Comparison of ENCODE assay signal across 28 mouse cellular contexts in the genomic region with DNA sequence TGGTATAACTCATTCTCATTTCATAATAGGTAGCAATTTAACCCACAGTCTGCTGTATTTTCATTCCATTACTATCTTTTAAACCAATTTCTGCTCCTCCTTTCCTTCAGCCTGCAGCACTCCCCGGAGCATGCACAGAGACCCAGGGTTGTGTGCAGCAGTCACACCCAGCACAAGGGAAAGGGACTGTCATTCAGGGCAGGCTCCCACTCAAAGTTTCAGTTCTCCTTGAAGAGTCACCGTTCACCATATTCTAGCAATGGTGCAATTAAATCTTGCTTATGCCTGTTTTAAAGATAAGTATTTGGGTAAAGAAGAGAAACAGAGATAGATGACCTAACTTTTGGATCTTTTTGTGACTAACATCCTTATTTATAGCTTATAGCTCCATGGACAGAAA. TPM values are rescaled to one million over a fixed set of nuclear protein-coding genes. Genes with fewer than 3 reads are reported as not detected.
A peak's percentile ranks its signal among the peaks of the same experiment; 100 is the strongest.
DNase-seq lines count a peak whose midpoint lies in the region; ATAC-seq and TF ChIP-seq lines count a peak whose summit lies in the region.
"Had no signal": no experiment of that assay in that cellular context is flagged by ENCODE, and none has a peak within 500 bp of the region (broad histone marks: within the 10 kb centered on the region; RNA-seq: fewer than 3 reads in every experiment).

No protein-coding gene starts in this region.

- H3K4me3 ChIP-seq in CH12.LX (replicated peaks in 1 of 3; ENCODE audit: low read depth in 2 of 3, low read length in 2 of 3, poor library complexity in 1 of 3), result no peak overlapping the region
- H3K4me3 ChIP-seq: forebrain, embryonic 10.5 days; forebrain, embryonic 13.5 days; heart, adult 2 months; heart, embryonic 10.5 days; heart, embryonic 13.5 days had no signal

- no peak overlapping the region for H3K9ac ChIP-seq in CH12.LX (ENCODE audit: insufficient read depth, low read depth)
- H3K9ac ChIP-seq: forebrain, embryonic 13.5 days; heart, embryonic 13.5 days; hindbrain, embryonic 14.5 days had no signal

- peak; percentile 66 for TF ChIP-seq EP300 in CH12.LX (IDR thresholded peaks at IDR 0.05; ENCODE audit: low read length)

- peak overlapping the region; percentile 72 for H3K4me2 ChIP-seq in CH12.LX (ENCODE audit: insufficient read depth, low read depth, poor library complexity, severe bottlenecking)
- H3K4me2 ChIP-seq: forebrain, embryonic 13.5 days; heart, embryonic 13.5 days; hindbrain, embryonic 14.5 days had no signal

- H3K9me3 ChIP-seq in CH12.LX (replicated peaks; ENCODE audit: low read length), result no peaks in the 10 kb centered on the region
- H3K9me3 ChIP-seq: forebrain, embryonic 10.5 days; forebrain, embryonic 13.5 days; heart, embryonic 10.5 days; heart, embryonic 13.5 days had no signal

- peak; percentile 94 for ATAC-seq in megakaryocyte, adult 5-6 weeks (ENCODE audit: poor library complexity, severe bottlenecking)
- 0 out of 2 replicates have a peak, but pooled peaks have one; percentile 43 for ATAC-seq in monocyte, adult 5-6 weeks (replicated peaks; ENCODE audit: insufficient number of reproducible peaks, low FRiP score, low TSS enrichment, poor library complexity, severe bottlenecking)
- no peak for ATAC-seq in cerebellum, adult (ENCODE audit: insufficient number of reproducible peaks, low FRiP score, low TSS enrichment)
- ATAC-seq: CD4-positive, CD25-positive, alpha-beta regulatory T cell, adult 4 months; forebrain, embryonic 13.5 days; forebrain, embryonic 16.5 days; hindbrain, postnatal 0 days; inflammation-experienced regulatory T-cells, adult 6 months had no signal

- H3K79me2 ChIP-seq in CH12.LX (replicated peaks; ENCODE audit: control insufficient read depth, extremely low read depth, insufficient read depth, poor library complexity, severe bottlenecking), result peaks cover 7% of the 10 kb centered on the region

- peaks cover 25 to 48% of the 10 kb centered on the region in 2 experiments for H3K36me3 ChIP-seq in CH12.LX (replicated peaks in 1 of 2; ENCODE audit: control insufficient read depth in 1 of 2, insufficient read depth in 1 of 2, low read length in 1 of 2)

- TF ChIP-seq POLR2A in CH12.LX (IDR thresholded peaks at IDR 0.05; ENCODE audit: low read depth, low read length), result no peak

- TF ChIP-seq RAD21 in CH12.LX (IDR thresholded peaks at IDR 0.05; ENCODE audit: low read depth, low read length), result no peak

- peak; percentile 3 for DNase-seq in lung, postnatal 36 days
- no peak for DNase-seq in lung, postnatal 4 days
- peak; percentile 78 for DNase-seq in CH12.LX (ENCODE audit: extremely low read depth)
- no peak for DNase-seq in cerebellum, adult 11-12 months
- DNase-seq in layer of hippocampus, postnatal 25 days (ENCODE audit: extremely low spot score in 1 of 2, low spot score in 1 of 2), result no peak
- DNase-seq: adrenal gland, postnatal 10 days; adrenal gland, postnatal 36 days; cerebellum, adult 11 months; cerebellum, adult 8-10 months; cerebellum, postnatal 10 days; cerebellum, postnatal 36 days; embryo, embryonic 11 days; gastrocnemius, postnatal 25 days; heart, adult 2 months; heart, postnatal 14 days; heart, postnatal 4 days had no signal

- dilution Hi-C loops in CH12.LX (cut with MboI; ENCODE audit: extremely low pct_ligation_motif_present, extremely low pct_unique_long_range_greater_than_20kb, low sequenced_read_pairs), result no loop called here

- no peak for TF ChIP-seq CTCF in CH12.LX (conservative IDR thresholded peaks at IDR 0.05 in 1 of 2, IDR thresholded peaks at IDR 0.05 in 1 of 2; ENCODE audit: low read depth in 2 of 2, low read length in 2 of 2)

- peak overlapping the region; percentile 83 for H3K27ac ChIP-seq in CH12.LX (ENCODE audit: insufficient read depth, low read depth)
- H3K27ac ChIP-seq: forebrain, embryonic 10.5 days; forebrain, embryonic 13.5 days; heart, adult 2 months; heart, embryonic 10.5 days; heart, embryonic 13.5 days; hindbrain, embryonic 14.5 days; hindbrain, postnatal 0 days had no signal

- in situ Hi-C loops in CH12.LX (cut with MboI; ENCODE audit: low pct_ligation_motif_present, low pct_unique_long_range_greater_than_20kb, low sequenced_read_pairs), result no loop called here

- H3K4me1 ChIP-seq in CH12.LX (ENCODE audit: control insufficient read depth in 1 of 2, insufficient read depth in 2 of 2), result peaks cover 7 to 53% of the 10 kb centered on the region in 2 experiments
- H3K4me1 ChIP-seq: forebrain, embryonic 10.5 days; forebrain, embryonic 13.5 days; heart, embryonic 10.5 days had no signal

- H3K27me3 ChIP-seq in CH12.LX (replicated peaks), result no peaks in the 10 kb centered on the region
- H3K27me3 ChIP-seq: forebrain, embryonic 13.5 days; heart, embryonic 13.5 days had no signal

TF ChIP-seq in CH12.LX, 34 proteins besides CTCF, POLR2A, EP300 and RAD21:
- TF ChIP-seq MYC (IDR thresholded peaks at IDR 0.05; ENCODE audit: low read depth, low read length), result 0 out of 2 replicates have a peak, but pooled peaks have one; percentile 19
- TF ChIP-seq IRF4 (IDR thresholded peaks at IDR 0.05; ENCODE audit: low read depth, low read length), result peak; percentile 92
- no peak for TF ChIP-seq MAZ (IDR thresholded peaks at IDR 0.05; ENCODE audit: low read depth, low read length)
- peak; percentile 67; the same call in 1 of the 2 replicates for TF ChIP-seq BHLHE40 (IDR thresholded peaks at IDR 0.05; ENCODE audit: low read depth, low read length)
- TF ChIP-seq CHD2 (IDR thresholded peaks at IDR 0.05; ENCODE audit: low read length), result no peak
- 0 out of 2 replicates have a peak, but pooled peaks have one; percentile 52 for TF ChIP-seq UBTF (IDR thresholded peaks at IDR 0.05; ENCODE audit: low read depth, low read length)

RNA-seq across cellular contexts. Expression of gene Utp18, which starts 24.4 kb away (rescaled TPM):
- total RNA-seq in CH12.LX (2012; rRNA removed) (61.8 and 76.0 TPM in 2 replicates), CH12.LX (2014; rRNA removed) (132 and 153 TPM in 2 replicates)
- 93.9 and 117 TPM in 2 replicates for polyA plus RNA-seq in CH12.LX (2012; ENCODE audit: insufficient read length, low read depth)
- total RNA-seq in megakaryocyte, adult 5-6 weeks (2015), result 18.0 and 18.4 TPM in 2 replicates
- total RNA-seq in megakaryocyte, adult 5-6 weeks (2017), result 21.2 and 31.0 TPM in 2 replicates
- 30.5 to 33.4 TPM (median 31.9 TPM) in 3 replicates for total RNA-seq in monocyte, adult 5-6 weeks (2017)
- 10 to 100 TPM; 24.8 to 25.1 TPM for total RNA-seq in layer of hippocampus, postnatal 25 days (2021)

RNA-seq across cellular contexts. Expression of gene Mbtd1, which starts 24.5 kb away (rescaled TPM):
- total RNA-seq in CH12.LX (2012; rRNA removed), result 19.9 TPM in 2 replicates
- 20.5 and 21.5 TPM in 2 replicates for total RNA-seq in CH12.LX (2014; rRNA removed)
- polyA plus RNA-seq in CH12.LX (2012; ENCODE audit: insufficient read length, low read depth), result 46.5 and 50.1 TPM in 2 replicates
- 37.2 and 48.3 TPM in 2 replicates for total RNA-seq in megakaryocyte, adult 5-6 weeks (2015)
- total RNA-seq in megakaryocyte, adult 5-6 weeks (2017), result 25.4 and 37.9 TPM in 2 replicates
- 44.9 to 55.3 TPM (median 51.9 TPM) in 3 replicates for total RNA-seq in monocyte, adult 5-6 weeks (2017)
- total RNA-seq in layer of hippocampus, postnatal 25 days (2021), result 10 to 100 TPM; 25.5 to 35.7 TPM

Comparison
In these comparisons a context has a peak if more than half of its experiments do, and no peak if none do; other contexts are left out.
1. DNase-seq: peak in lung, postnatal 36 days (single experiment) and CH12.LX (single experiment); none in lung, postnatal 4 days (0 of 2), cerebellum, adult 11-12 months (single experiment) and layer of hippocampus, postnatal 25 days (0 of 2).